ENCODE assay signal across 8 mouse cellular contexts in genomic region chr16:91527051-91527450, GRCm38 (mm10). TPM values are rescaled to one million over a fixed set of nuclear protein-coding genes. Genes with fewer than 3 reads are reported as not detected.
A peak's percentile ranks its signal among the peaks of the same experiment; 100 is the strongest.
DNase-seq lines count a peak whose midpoint lies in the region; ATAC-seq and TF ChIP-seq lines count a peak whose summit lies in the region.

No protein-coding gene starts in this region.

- H3K27ac ChIP-seq in liver, embryonic 12.5 days: 0 out of 2 replicates have a peak overlapping the region, but pooled peaks have one; percentile 17
- no peak overlapping the region for H3K27ac ChIP-seq in stomach, postnatal 0 days (replicated peaks)

- H3K27me3 ChIP-seq in liver, embryonic 12.5 days (replicated peaks): peaks cover 33% of the 10 kb centered on the region
- H3K27me3 ChIP-seq in stomach, postnatal 0 days (ENCODE audit: control insufficient read depth, insufficient read depth, low read length): no peaks in the 10 kb centered on the region

- peak overlapping the region; percentile 29 for H3K4me2 ChIP-seq in liver, embryonic 12.5 days
- H3K4me2 ChIP-seq in stomach, postnatal 0 days (replicated peaks; ENCODE audit: low read depth): no peak overlapping the region

- TF ChIP-seq CTCF in stomach, postnatal 0 days (IDR thresholded peaks at IDR 0.05; ENCODE audit: low read depth): peak; percentile 72

- DNase-seq in gastrocnemius, adult 18-20 months (ENCODE audit: low spot score): peak; percentile 60
- DNase-seq in gastrocnemius, postnatal 10 days: no peak
- peak; percentile 59 to 67 for DNase-seq in right cerebral cortex, postnatal 10 days (ENCODE audit: low spot score in 2 of 2)
- no peak for DNase-seq in right cerebral cortex, adult 18-20 months
- no peak for DNase-seq in stomach, postnatal 0 days (ENCODE audit: low spot score)
- DNase-seq in urinary bladder, postnatal 10 days (ENCODE audit: low spot score): no peak
- DNase-seq in cerebellum, adult 9-10 months: no peak

- no peak for TF ChIP-seq EP300 in stomach, postnatal 0 days (optimal IDR thresholded peaks at IDR 0.05)

- no peak overlapping the region for H3K4me3 ChIP-seq in liver, embryonic 12.5 days
- H3K4me3 ChIP-seq in stomach, postnatal 0 days (ENCODE audit: low read depth, low read length): no peak overlapping the region

- H3K4me1 ChIP-seq in liver, embryonic 12.5 days: peaks cover 24% of the 10 kb centered on the region
- H3K4me1 ChIP-seq in stomach, postnatal 0 days (replicated peaks; ENCODE audit: control insufficient read depth, insufficient read depth): no peaks in the 10 kb centered on the region

- ATAC-seq in liver, embryonic 12.5 days: no peak
- ATAC-seq in stomach, postnatal 0 days (ENCODE audit: low FRiP score, low TSS enrichment): no peak

- H3K9me3 ChIP-seq in liver, embryonic 12.5 days (replicated peaks): 0 out of 2 replicates have a peak, but pooled peaks cover 3% of the 10 kb centered on the region
- H3K9me3 ChIP-seq in stomach, postnatal 0 days (ENCODE audit: control insufficient read depth, low read length): no peaks in the 10 kb centered on the region

- H3K9ac ChIP-seq in liver, embryonic 12.5 days: 0 out of 2 replicates have a peak overlapping the region, but pooled peaks have one; percentile 18
- H3K9ac ChIP-seq in stomach, postnatal 0 days (ENCODE audit: low read length): no peak overlapping the region

- no peaks in the 10 kb centered on the region for H3K36me3 ChIP-seq in liver, embryonic 12.5 days
- no peaks in the 10 kb centered on the region for H3K36me3 ChIP-seq in stomach, postnatal 0 days (ENCODE audit: control insufficient read depth, insufficient read depth, low read length)

- WGBS in liver, embryonic 12.5 days (ENCODE audit: insufficient replicate concordance): 53% methylated on average over 10 of the region's 10 CpGs
- 72% methylated on average over 10 of the region's 10 CpGs for WGBS in stomach, postnatal 0 days

RNA-seq across cellular contexts. Expression of gene Ifngr2, which starts 19.8 kb away (rescaled TPM):
- total RNA-seq in gastrocnemius, adult 18-20 months (2021): 10 to 100 TPM; 52.7 to 61.5 TPM
- 10 to 100 TPM; 59.8 to 60.8 TPM for total RNA-seq in gastrocnemius, postnatal 10 days (2021)
- 17.1 and 17.9 TPM in 2 replicates for polyA plus RNA-seq in liver, embryonic 12.5 days (2016; fragmentation: Nextera tagmentation; extraction: Ambion mirVana)
- polyA plus RNA-seq in stomach, postnatal 0 days (2015; fragmentation: Nextera tagmentation; extraction: Ambion mirVana): 54.9 and 57.8 TPM in 2 replicates

RNA-seq across cellular contexts. Expression of gene Ifnar1, which starts 42.0 kb away (rescaled TPM):
- 10 to 100 TPM in 1 of 2 experiments, 1 to 10 TPM in 1; 9.8 to 12.2 TPM for total RNA-seq in gastrocnemius, adult 18-20 months (2021)
- total RNA-seq in gastrocnemius, postnatal 10 days (2021): 10 to 100 TPM; 34.9 to 36.9 TPM
- polyA plus RNA-seq in liver, embryonic 12.5 days (2016; fragmentation: Nextera tagmentation; extraction: Ambion mirVana): 24.5 and 27.8 TPM in 2 replicates
- polyA plus RNA-seq in stomach, postnatal 0 days (2015; fragmentation: Nextera tagmentation; extraction: Ambion mirVana): 18.3 and 19.2 TPM in 2 replicates

Comparison
In these comparisons a context has a peak if more than half of its experiments do, and no peak if none do; other contexts are left out.
1. DNase-seq: peak in gastrocnemius, adult 18-20 months (single experiment) and right cerebral cortex, postnatal 10 days (2 of 2); none in gastrocnemius, postnatal 10 days (single experiment), right cerebral cortex, adult 18-20 months (single experiment), stomach, postnatal 0 days (single experiment), urinary bladder, postnatal 10 days (single experiment) and cerebellum, adult 9-10 months (single experiment).